Mouse (Mus musculus) megakaryocyte progenitor cell, adult 5-6 weeks (primary cell): ENCODE measurements at regions not wholly inside any gene's neighbourhood (a gene's known extent, or its start where the extent isn't known, plus 50 kb on each side); places are given as distances from the start of the nearest gene placed in this dataset.

ENCODE experiments used
- ATAC-seq: replicated peaks from 2 replicates; pipeline ENCODE4 v1.8.0; 2016; ENCODE audit warnings: mild to moderate bottlenecking, moderate TSS enrichment, inconsistent platforms; ENCODE audit not compliant: poor library complexity

- peak; percentile 70 for ATAC-seq
These were observed 71.8 kb upstream of the Foxo1 start for GRCm38 (mm10) chr3:52196047-52196935.

- no peak for ATAC-seq
These were observed 71.2 kb upstream of the Foxo1 start for GRCm38 (mm10) chr3:52196936-52197246.

- peak; percentile 47 for ATAC-seq
These were observed 70.0 kb upstream of the Foxo1 start for GRCm38 (mm10) chr3:52197982-52198750.

GRCm38 (mm10) chr3:52198751-52199738, 69.1 kb upstream of the Foxo1 start:
- peak; percentile 63 for ATAC-seq

- ATAC-seq: no peak
These were observed 68.0 kb upstream of the Foxo1 start for GRCm38 (mm10) chr3:52200106-52200505.

- ATAC-seq: no peak
These were observed 57.4 kb upstream of the Foxo1 start for GRCm38 (mm10) chr3:52210556-52211302.

- ATAC-seq: no peak
These were observed 56.8 kb upstream of the Foxo1 start for GRCm38 (mm10) chr3:52211303-52211695.

GRCm38 (mm10) chr3:52214114-52214513, 54.0 kb upstream of the Foxo1 start:
- no peak for ATAC-seq

- ATAC-seq: no peak
These were observed 53.1 kb upstream of the Foxo1 start for GRCm38 (mm10) chr3:52215083-52215482.
